Mouse (Mus musculus): ENCODE measurements at regions not wholly inside any gene's neighbourhood (a gene's known extent, or its start where the extent isn't known, plus 50 kb on each side); places are given as distances from the start of the nearest gene placed in this dataset.

GRCm38 (mm10) chr2:75137983-75138745 is 312.6 kb downstream of the Mtx2 start:
- H3K27me3 ChIP-seq (ENCODE audit: poor library complexity, severe bottlenecking): peaks cover 91% of the 10 kb centered on the region
- no peak overlapping the region for H3K27ac ChIP-seq
- H3K36me3 ChIP-seq (replicated peaks): no peaks in the 10 kb centered on the region
- no peaks in the 10 kb centered on the region for H3K9me3 ChIP-seq
- H3K4me3 ChIP-seq: peak overlapping the region; percentile 51
- WGBS: 3% methylated on average over 29 of the region's 29 CpGs
- DNase-seq (ENCODE audit: extremely low spot score, low spot score): no peak
- H3K4me1 ChIP-seq: peaks cover 27% of the 10 kb centered on the region

GRCm38 (mm10) chr2:75138746-75139060 is 313.1 kb downstream of the Mtx2 start:
- H3K27me3 ChIP-seq (ENCODE audit: poor library complexity, severe bottlenecking): peaks cover 90% of the 10 kb centered on the region
- DNase-seq (ENCODE audit: extremely low spot score, low spot score): no peak

GRCm38 (mm10) chr2:75139544-75139943 is 313.9 kb downstream of the Mtx2 start:
- Histone ChIP-seq H3K36me3 (replicated peaks) (no peaks in the 10 kb centered on the region), H3K27ac (no peak overlapping the region), H3K9me3 (no peaks in the 10 kb centered on the region), H3K4me3 (no peak overlapping the region), H3K27me3 (ENCODE audit: poor library complexity, severe bottlenecking) (peaks cover 84% of the 10 kb centered on the region), H3K4me1 (peaks cover 27% of the 10 kb centered on the region)
- 62% methylated on average over 2 of the region's 2 CpGs for WGBS
- no peak for DNase-seq (ENCODE audit: extremely low spot score, low spot score)

More at GRCm38 (mm10) chr2:75138746-75139060, 313.1 kb downstream of the Mtx2 start:
- H3K4me1 ChIP-seq: peaks cover 27% of the 10 kb centered on the region
- H3K9me3 ChIP-seq: no peaks in the 10 kb centered on the region
- H3K27ac ChIP-seq: no peak overlapping the region
- no peaks in the 10 kb centered on the region for H3K36me3 ChIP-seq (replicated peaks)
- 32% methylated on average over 9 of the region's 9 CpGs for WGBS
- no peak overlapping the region for H3K4me3 ChIP-seq

- Histone ChIP-seq H3K4me3 (no peak overlapping the region), H3K27me3 (ENCODE audit: poor library complexity, severe bottlenecking) (peaks cover 72% of the 10 kb centered on the region)
Measured at GRCm38 (mm10) chr2:75142675-75143074, 317.1 kb downstream of the Mtx2 start.

GRCm38 (mm10) chr2:75144861-75145260 is 319.3 kb downstream of the Mtx2 start:
- no peak overlapping the region for H3K4me3 ChIP-seq
- no peaks in the 10 kb centered on the region for H3K36me3 ChIP-seq (replicated peaks)
- 83% methylated on average over 12 of the region's 12 CpGs for WGBS
- DNase-seq (ENCODE audit: extremely low spot score, low spot score): no peak
- H3K4me1 ChIP-seq: peaks cover 23% of the 10 kb centered on the region
- no peak overlapping the region for H3K27ac ChIP-seq
- H3K27me3 ChIP-seq (ENCODE audit: poor library complexity, severe bottlenecking): peaks cover 50% of the 10 kb centered on the region
- no peaks in the 10 kb centered on the region for H3K9me3 ChIP-seq

More at GRCm38 (mm10) chr2:75142675-75143074, 317.1 kb downstream of the Mtx2 start:
- WGBS: 8% methylated on average over 2 of the region's 2 CpGs
- peaks cover 21% of the 10 kb centered on the region for H3K4me1 ChIP-seq
- H3K9me3 ChIP-seq: no peaks in the 10 kb centered on the region
- no peak overlapping the region for H3K27ac ChIP-seq
- H3K36me3 ChIP-seq (replicated peaks): no peaks in the 10 kb centered on the region
- DNase-seq (ENCODE audit: extremely low spot score, low spot score): no peak

GRCm38 (mm10) chr2:75146256-75146655 is 320.7 kb downstream of the Mtx2 start:
- Histone ChIP-seq H3K36me3 (replicated peaks) (no peaks in the 10 kb centered on the region), H3K4me3 (no peak overlapping the region), H3K27ac (no peak overlapping the region), H3K27me3 (ENCODE audit: poor library complexity, severe bottlenecking) (peaks cover 36% of the 10 kb centered on the region), H3K9me3 (no peaks in the 10 kb centered on the region), H3K4me1 (peaks cover 24% of the 10 kb centered on the region)
- DNase-seq (ENCODE audit: extremely low spot score, low spot score): no peak
- WGBS: 66% methylated on average over 6 of the region's 6 CpGs

GRCm38 (mm10) chr2:75147399-75147798 is 321.8 kb downstream of the Mtx2 start:
- peaks cover 29% of the 10 kb centered on the region for H3K27me3 ChIP-seq (ENCODE audit: poor library complexity, severe bottlenecking)
- H3K4me1 ChIP-seq: peaks cover 22% of the 10 kb centered on the region
- no peaks in the 10 kb centered on the region for H3K36me3 ChIP-seq (replicated peaks)
- no peak for DNase-seq (ENCODE audit: extremely low spot score, low spot score)
- 78% methylated on average over 9 of the region's 9 CpGs for WGBS
- no peaks in the 10 kb centered on the region for H3K9me3 ChIP-seq
- no peak overlapping the region for H3K4me3 ChIP-seq
- H3K27ac ChIP-seq: no peak overlapping the region

- Histone ChIP-seq H3K9me3 (no peaks in the 10 kb centered on the region), H3K27me3 (ENCODE audit: poor library complexity, severe bottlenecking) (peaks cover 26% of the 10 kb centered on the region), H3K4me3 (no peak overlapping the region), H3K27ac (no peak overlapping the region), H3K4me1 (peaks cover 16% of the 10 kb centered on the region), H3K36me3 (replicated peaks) (no peaks in the 10 kb centered on the region)
- no peak for DNase-seq (ENCODE audit: extremely low spot score, low spot score)
- 66% methylated on average over 8 of the region's 8 CpGs for WGBS
Measured at GRCm38 (mm10) chr2:75147967-75148366, 322.4 kb downstream of the Mtx2 start.

GRCm38 (mm10) chr2:75149036-75149435 is 323.4 kb downstream of the Mtx2 start:
- no peak for DNase-seq (ENCODE audit: extremely low spot score, low spot score)
- Histone ChIP-seq H3K9me3 (no peaks in the 10 kb centered on the region), H3K4me3 (no peak overlapping the region), H3K36me3 (replicated peaks) (no peaks in the 10 kb centered on the region), H3K27me3 (ENCODE audit: poor library complexity, severe bottlenecking) (peaks cover 19% of the 10 kb centered on the region), H3K27ac (no peak overlapping the region), H3K4me1 (peaks cover 15% of the 10 kb centered on the region)
- WGBS: 88% methylated on average over 5 of the region's 5 CpGs

GRCm38 (mm10) chr2:75149562-75149961 is 324.0 kb downstream of the Mtx2 start:
- Histone ChIP-seq H3K27me3 (ENCODE audit: poor library complexity, severe bottlenecking) (peaks cover 21% of the 10 kb centered on the region), H3K36me3 (replicated peaks) (no peaks in the 10 kb centered on the region), H3K4me3 (no peak overlapping the region), H3K27ac (no peak overlapping the region), H3K9me3 (no peaks in the 10 kb centered on the region), H3K4me1 (peaks cover 15% of the 10 kb centered on the region)
- DNase-seq (ENCODE audit: extremely low spot score, low spot score): no peak
- WGBS: 73% methylated on average over 12 of the region's 12 CpGs

- H3K9me3 ChIP-seq: no peaks in the 10 kb centered on the region
- H3K27ac ChIP-seq: no peak overlapping the region
- H3K27me3 ChIP-seq (ENCODE audit: poor library complexity, severe bottlenecking): peaks cover 8% of the 10 kb centered on the region; the same call in 1 of the 2 replicates
- H3K36me3 ChIP-seq (replicated peaks): no peaks in the 10 kb centered on the region
- 9% methylated on average over 6 of the region's 6 CpGs for WGBS
- peaks cover 15% of the 10 kb centered on the region for H3K4me1 ChIP-seq
- H3K4me3 ChIP-seq: no peak overlapping the region
- DNase-seq (ENCODE audit: extremely low spot score, low spot score): peak; percentile 41
Measured at GRCm38 (mm10) chr2:75150986-75151385, 325.4 kb downstream of the Mtx2 start.

GRCm38 (mm10) chr2:75151519-75151918 is 325.9 kb downstream of the Mtx2 start:
- Histone ChIP-seq H3K36me3 (replicated peaks) (no peaks in the 10 kb centered on the region), H3K27me3 (ENCODE audit: poor library complexity, severe bottlenecking) (peaks cover 3% of the 10 kb centered on the region; the same call in 1 of the 2 replicates), H3K9me3 (no peaks in the 10 kb centered on the region), H3K4me1 (peaks cover 15% of the 10 kb centered on the region), H3K27ac (no peak overlapping the region), H3K4me3 (no peak overlapping the region)
- WGBS: 88% methylated on average over 8 of the region's 8 CpGs
- no peak for DNase-seq (ENCODE audit: extremely low spot score, low spot score)

GRCm38 (mm10) chr2:75152477-75152990 is 326.9 kb downstream of the Mtx2 start:
- Histone ChIP-seq H3K27me3 (ENCODE audit: poor library complexity, severe bottlenecking) (peaks cover 3% of the 10 kb centered on the region; the same call in 1 of the 2 replicates), H3K27ac (no peak overlapping the region), H3K4me3 (no peak overlapping the region), H3K9me3 (no peaks in the 10 kb centered on the region), H3K4me1 (peaks cover 15% of the 10 kb centered on the region), H3K36me3 (replicated peaks) (no peaks in the 10 kb centered on the region)
- 31% methylated on average over 6 of the region's 6 CpGs for WGBS
- peak; percentile 50 for DNase-seq (ENCODE audit: extremely low spot score, low spot score)

Data from forebrain, embryonic 10.5 days (tissue).